Mouse (Mus musculus) heart, postnatal 10 days (tissue): Measurements from ENCODE around the gene Susd6. TPM values are rescaled to one million over a fixed set of nuclear protein-coding genes. Genes with fewer than 3 reads are reported as not detected.
A peak's percentile ranks its signal among the peaks of the same experiment; 100 is the strongest.

Experiments
- DNase-seq, 2 experiments: peaks; one replicate each; pipeline ENCODE4 v3.0.0; 2021
- intact Hi-C: fragments of 180-260 bp; cut with DNase I; formaldehyde crosslinking; loops from one replicate; pipeline ENCODE4 v1.15.1; 2025
- total RNA-seq, 2 experiments: library from RNA; stranded (reverse); gene quantifications; 2 replicates each; pipeline ENCODE4 v1.2.3; 2021

Susd6 gene
- total RNA-seq: 10 to 100 TPM; 58.3 to 60.9 TPM

- intact Hi-C loops: loop anchor here (5.0 to 10.0 kb wide), 2 partner anchors 37 to 395 kb away; no protein-coding TSS in a partner anchor
- DNase-seq: peak; percentile 99
Measured at GRCm38 (mm10) chr12:80789849-80790694, at the start of gene Susd6. TSS of gene Susd6 (plus strand) at chr12:80790510.

- no peak for DNase-seq
- intact Hi-C loops: no loop called here
Measured at GRCm38 (mm10) chr12:80744614-80745013, 45.7 kb upstream of the Susd6 start.

GRCm38 (mm10) chr12:80746031-80746813, 44.1 kb upstream of the Susd6 start:
- intact Hi-C loops: no loop called here

GRCm38 (mm10) chr12:80751556-80751955, 38.8 kb upstream of the Susd6 start:
- DNase-seq: no peak
- intact Hi-C loops: loop anchor here (10.0 kb wide), 1 partner anchor 597 kb away; no protein-coding TSS in a partner anchor

More at GRCm38 (mm10) chr12:80746031-80746813, 44.1 kb upstream of the Susd6 start:
- DNase-seq: no peak

- intact Hi-C loops: loop anchor here (10.0 kb wide), 1 partner anchor 603 kb away; no protein-coding TSS in a partner anchor
- DNase-seq: peak; percentile 77 to 81
Measured at GRCm38 (mm10) chr12:80757751-80758558, 32.4 kb upstream of the Susd6 start.

- peak; percentile 35 to 36 for DNase-seq
- intact Hi-C loops: loop anchor here (10.0 kb wide), 1 partner anchor 604 kb away; no protein-coding TSS in a partner anchor
Measured at GRCm38 (mm10) chr12:80758559-80759386, 31.5 kb upstream of the Susd6 start.

- intact Hi-C loops: loop anchor here (10.0 kb wide), 1 partner anchor 605 kb away; no protein-coding TSS in a partner anchor
Measured at GRCm38 (mm10) chr12:80759387-80759712, 31.0 kb upstream of the Susd6 start.

GRCm38 (mm10) chr12:80759713-80760395, 30.5 kb upstream of the Susd6 start:
- peak in 1 of 2 experiments; percentile 16 for DNase-seq
- intact Hi-C loops: loop anchor here (1.0 to 10.0 kb wide), 2 partner anchors 30 to 605 kb away; no protein-coding TSS in a partner anchor

More at GRCm38 (mm10) chr12:80759387-80759712, 31.0 kb upstream of the Susd6 start:
- no peak for DNase-seq

GRCm38 (mm10) chr12:80760396-80760801, 29.9 kb upstream of the Susd6 start, which contains the start of gene Ccdc177:
TSS of gene Ccdc177 (minus strand) at chr12:80760687.
- intact Hi-C loops: loop anchor here (1.0 kb wide), 1 partner anchor 30 kb away; no protein-coding TSS in a partner anchor
- peak; percentile 76 to 86 for DNase-seq

- no peak for DNase-seq
- intact Hi-C loops: no loop called here
Measured at GRCm38 (mm10) chr12:80762982-80763381, 27.3 kb upstream of the Susd6 start.

- no peak for DNase-seq
- intact Hi-C loops: no loop called here
Measured at GRCm38 (mm10) chr12:80764116-80764515, 26.2 kb upstream of the Susd6 start.

GRCm38 (mm10) chr12:80769697-80770096, 20.6 kb upstream of the Susd6 start:
- DNase-seq: peak; percentile 78 to 87
- intact Hi-C loops: loop anchor here (1.0 to 5.0 kb wide), 2 partner anchors 126 to 173 kb away; no protein-coding TSS in a partner anchor

- no peak for DNase-seq
- intact Hi-C loops: no loop called here
Measured at GRCm38 (mm10) chr12:80774786-80775185, 15.5 kb upstream of the Susd6 start.

GRCm38 (mm10) chr12:80776046-80776634, 14.2 kb upstream of the Susd6 start:
- no peak for DNase-seq
- intact Hi-C loops: no loop called here

- DNase-seq: no peak
- intact Hi-C loops: no loop called here
Measured at GRCm38 (mm10) chr12:80778188-80778936, 11.9 kb upstream of the Susd6 start.

- intact Hi-C loops: loop anchor here (10.0 kb wide), 1 partner anchor 405 kb away; no protein-coding TSS in a partner anchor
- no peak for DNase-seq
Measured at GRCm38 (mm10) chr12:80779760-80780159, 10.6 kb upstream of the Susd6 start.

- intact Hi-C loops: loop anchor here (10.0 kb wide), 1 partner anchor 403 kb away; no protein-coding TSS in a partner anchor
- no peak for DNase-seq
Measured at GRCm38 (mm10) chr12:80782190-80782589, 8.1 kb upstream of the Susd6 start.
